In genomic region chrY:10706686-10707085, GRCm38 (mm10) we compare ENCODE assay signal across 13 mouse cellular contexts. TPM values are rescaled to one million over a fixed set of nuclear protein-coding genes. Genes with fewer than 3 reads are reported as not detected.
"Had no signal": no experiment of that assay in that cellular context is flagged by ENCODE, and none has a peak within 500 bp of the region (broad histone marks: within the 10 kb centered on the region; RNA-seq: fewer than 3 reads in every experiment).

No protein-coding gene starts in this region.

RNA-seq across cellular contexts. Expression of gene Gm20777, which starts 45.6 kb away (rescaled TPM):
- total RNA-seq: gastrocnemius, adult 18-20 months; gastrocnemius, adult 8-10 months; gastrocnemius, postnatal 14 days; gastrocnemius, postnatal 36 days; heart, adult 18-20 months; heart, postnatal 14 days; heart, postnatal 36 days; layer of hippocampus, adult 2 months; layer of hippocampus, postnatal 10 days; layer of hippocampus, postnatal 25 days; left cerebral cortex, adult 2 months; left cerebral cortex, postnatal 14 days; left cerebral cortex, postnatal 36 days had no signal
